Mouse (Mus musculus): Measurements from ENCODE around the gene Eif5.

GRCm38 (mm10) chr12:111548555-111549289 is 10.9 kb downstream of the Eif5 start:
- TF ChIP-seq EP300 (IDR thresholded peaks at IDR 0.05; ENCODE audit: low read depth in 1 of 2, low read length in 2 of 2) = no peak
- TF ChIP-seq MAFK (IDR thresholded peaks at IDR 0.05; ENCODE audit: borderline replicate concordance, low read depth, low read length) = no peak
- TF ChIP-seq ZNF384 (IDR thresholded peaks at IDR 0.05; ENCODE audit: low read depth, low read length) = no peak
- TF ChIP-seq POLR2AphosphoS5 (IDR thresholded peaks at IDR 0.05; ENCODE audit: borderline replicate concordance, low read depth, low read length) = no peak
- TF ChIP-seq MAZ (IDR thresholded peaks at IDR 0.05; ENCODE audit: low read depth, low read length) = no peak
- TF ChIP-seq CTCF (IDR thresholded peaks at IDR 0.05 in 2 of 3, conservative IDR thresholded peaks at IDR 0.05 in 1 of 3; ENCODE audit: control insufficient read depth in 1 of 3, insufficient read depth in 1 of 3, low read depth in 2 of 3, low read length in 3 of 3, poor library complexity in 1 of 3, severe bottlenecking in 1 of 3) = no peak
- peak in 1 of 2 experiments; percentile 41; a peak in 2 of 4 replicates for TF ChIP-seq POLR2A (IDR thresholded peaks at IDR 0.05; ENCODE audit: control insufficient read depth in 1 of 2, insufficient read depth in 1 of 2, low read depth in 1 of 2, low read length in 2 of 2, poor library complexity in 1 of 2)
- TF ChIP-seq ELF1 (IDR thresholded peaks at IDR 0.05; ENCODE audit: low read depth, low read length) = no peak
- TF ChIP-seq ZKSCAN1 (IDR thresholded peaks at IDR 0.05; ENCODE audit: low read depth, low read length) = no peak
- TF ChIP-seq RCOR1 (IDR thresholded peaks at IDR 0.05; ENCODE audit: low read depth, low read length) = no peak
- no peak for TF ChIP-seq E2F4 (IDR thresholded peaks at IDR 0.05; ENCODE audit: borderline replicate concordance, low read depth, low read length)
- TF ChIP-seq TBP (IDR thresholded peaks at IDR 0.05; ENCODE audit: low read depth, low read length) = no peak
- TF ChIP-seq CHD1 (IDR thresholded peaks at IDR 0.05; ENCODE audit: low read depth, low read length) = no peak
